Mouse (Mus musculus): ENCODE measurements around the gene Adamtsl4.

GRCm38 (mm10) chr3:95669309-95669665 lies 18.4 kb downstream of the Adamtsl4 start:
- TF ChIP-seq POLR2A (IDR thresholded peaks at IDR 0.05; ENCODE audit: low read depth, low read length) (no peak), CTCF (conservative IDR thresholded peaks at IDR 0.05; ENCODE audit: insufficient read depth, insufficient read length, low read depth, low read length) (no peak)
